Mouse (Mus musculus) small intestine, adult 2 months (tissue): ENCODE data around the gene Kctd10.

Source experiments
- CTCF ChIP-seq: fragments of 200-500 bp; IDR thresholded peaks from 2 replicates; pipeline ENCODE4 v1.5.1; 2012; ENCODE audit warnings: low read depth, mild to moderate bottlenecking, control low read depth, inconsistent platforms, low read length, moderate library complexity, mixed read lengths; ENCODE audit not compliant: insufficient replicate concordance, insufficient read length; ENCODE audit errors: extremely low read depth
- POLR2A ChIP-seq: fragments of 200-500 bp; IDR thresholded peaks from 2 replicates; pipeline ENCODE4 v1.6.1; 2012; ENCODE audit warnings: low read depth, mild to moderate bottlenecking, control low read depth, inconsistent platforms, low read length, moderate library complexity

DNA sequence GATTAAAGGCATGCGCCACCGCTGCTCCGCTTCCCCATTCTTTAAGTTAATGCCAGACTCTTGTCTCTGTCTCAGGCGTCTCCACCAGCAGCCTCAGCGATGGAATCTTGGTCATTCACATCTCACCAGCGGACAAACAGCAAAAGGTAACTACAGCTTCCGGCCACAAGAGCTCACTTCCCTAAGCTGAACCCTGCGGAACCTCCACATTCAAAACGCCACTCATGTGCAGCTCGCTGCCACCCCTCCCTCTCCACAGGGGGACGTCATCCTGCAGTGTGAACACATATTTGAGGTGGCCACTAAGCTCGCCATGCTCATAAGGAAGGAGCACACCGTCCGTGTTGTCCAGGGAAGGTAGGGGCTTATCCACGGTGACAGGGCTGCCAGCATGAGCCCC is 19.3 kb downstream of the Kctd10 start:
- TF ChIP-seq CTCF (no peak), POLR2A (no peak)
